Mouse (Mus musculus): ENCODE measurements around the gene Ankrd33b.

- TF ChIP-seq CTCF (IDR thresholded peaks at IDR 0.05; ENCODE audit: extremely low read depth, insufficient read depth, low read length): no peak
- no peak for TF ChIP-seq POLR2A (IDR thresholded peaks at IDR 0.05; ENCODE audit: extremely low read depth, insufficient read depth, low read length)
Observed at GRCm38 (mm10) chr15:31278090-31278489, 89.4 kb downstream of the Ankrd33b start.
